Comparison of ENCODE assay signal across 9 mouse cellular contexts in the genomic region with DNA sequence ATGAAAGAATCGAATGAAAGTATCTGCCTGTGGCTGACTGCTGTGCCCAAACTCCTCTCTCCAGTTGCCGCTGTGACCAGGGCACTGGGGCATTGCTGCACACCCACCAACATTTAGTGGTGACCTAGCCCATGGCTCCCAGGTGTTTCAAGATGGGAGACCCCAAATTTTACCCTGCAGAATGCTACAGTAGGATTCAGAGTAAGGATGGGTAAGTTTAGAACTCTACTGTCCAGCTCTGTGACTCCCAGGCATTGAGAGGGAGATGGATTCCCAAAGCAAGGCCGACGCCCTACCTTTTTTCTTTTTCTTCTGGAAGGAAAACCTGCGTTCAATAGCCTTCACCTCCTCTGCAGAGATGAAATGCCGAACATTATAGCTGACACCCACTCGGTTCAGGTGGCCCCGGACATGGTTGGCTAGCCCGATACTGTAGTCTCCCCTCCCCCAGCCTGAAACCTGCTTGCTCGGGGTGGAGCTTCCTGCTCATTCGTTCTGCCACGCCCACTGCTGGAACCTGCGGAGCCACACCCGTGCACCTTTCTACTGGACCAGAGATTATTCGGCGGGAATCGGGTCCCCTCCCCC. TPM values are rescaled to one million over a fixed set of nuclear protein-coding genes. Genes with fewer than 3 reads are reported as not detected.
DNase-seq lines count a peak whose midpoint lies in the region; ATAC-seq and TF ChIP-seq lines count a peak whose summit lies in the region.
"Had no signal": no experiment of that assay in that cellular context is flagged by ENCODE, and none has a peak within 500 bp of the region (broad histone marks: within the 10 kb centered on the region; RNA-seq: fewer than 3 reads in every experiment).

No protein-coding gene starts in this region.

- no peaks in the 10 kb centered on the region for H3K27me3 ChIP-seq in heart, postnatal 0 days (ENCODE audit: control insufficient read depth, insufficient read depth, low read length)
- no peaks in the 10 kb centered on the region for H3K27me3 ChIP-seq in embryonic facial prominence, embryonic 12.5 days
- no peaks in the 10 kb centered on the region for H3K27me3 ChIP-seq in intestine, embryonic 16.5 days (replicated peaks; ENCODE audit: control insufficient read depth, insufficient read depth, low read length)
- no peaks in the 10 kb centered on the region for H3K27me3 ChIP-seq in neural tube, embryonic 11.5 days (ENCODE audit: control insufficient read depth, insufficient read depth, low read length)

- H3K9me3 ChIP-seq in heart, postnatal 0 days (replicated peaks; ENCODE audit: control insufficient read depth, low read length), result no peaks in the 10 kb centered on the region
- H3K9me3 ChIP-seq in embryonic facial prominence, embryonic 12.5 days, result no peaks in the 10 kb centered on the region
- H3K9me3 ChIP-seq in intestine, embryonic 16.5 days (ENCODE audit: control insufficient read depth, low read length), result no peaks in the 10 kb centered on the region
- no peaks in the 10 kb centered on the region for H3K9me3 ChIP-seq in neural tube, embryonic 11.5 days (ENCODE audit: control insufficient read depth, low read length)

- peak overlapping the region; percentile 17; the same call in 1 of the 2 replicates for H3K4me3 ChIP-seq in heart, postnatal 0 days (ENCODE audit: low read depth, low read length)
- H3K4me3 ChIP-seq in embryonic facial prominence, embryonic 12.5 days, result peak overlapping the region; percentile 27
- H3K4me3 ChIP-seq in intestine, embryonic 16.5 days (ENCODE audit: low read length), result peak overlapping the region; percentile 48
- H3K4me3 ChIP-seq in neural tube, embryonic 11.5 days (ENCODE audit: low read depth, low read length), result 0 out of 2 replicates have a peak overlapping the region, but pooled peaks have one; percentile 3

- no peak for ATAC-seq in heart, postnatal 0 days (ENCODE audit: insufficient read depth, low read depth)
- ATAC-seq in embryonic facial prominence, embryonic 12.5 days (ENCODE audit: insufficient number of reproducible peaks, insufficient read depth, low FRiP score, low TSS enrichment), result peak; percentile 49; the same call in 1 of the 2 replicates
- ATAC-seq in intestine, embryonic 16.5 days, result peak; percentile 73
- ATAC-seq in neural tube, embryonic 11.5 days (ENCODE audit: insufficient read depth, low FRiP score, low TSS enrichment), result no peak

- H3K36me3 ChIP-seq in heart, postnatal 0 days (replicated peaks; ENCODE audit: control insufficient read depth, insufficient read depth, low read length), result no peaks in the 10 kb centered on the region
- 0 out of 2 replicates have a peak, but pooled peaks cover 7% of the 10 kb centered on the region for H3K36me3 ChIP-seq in embryonic facial prominence, embryonic 12.5 days
- H3K36me3 ChIP-seq in intestine, embryonic 16.5 days (ENCODE audit: control insufficient read depth, insufficient read depth, low read length), result no peaks in the 10 kb centered on the region
- H3K36me3 ChIP-seq in neural tube, embryonic 11.5 days (ENCODE audit: control insufficient read depth, insufficient read depth, low read length), result no peaks in the 10 kb centered on the region

- H3K4me1 ChIP-seq in heart, postnatal 0 days (ENCODE audit: control insufficient read depth, insufficient read depth), result peaks cover 9% of the 10 kb centered on the region; the same call in 1 of the 2 replicates
- H3K4me1 ChIP-seq in embryonic facial prominence, embryonic 12.5 days, result peaks cover 6% of the 10 kb centered on the region; the same call in 1 of the 2 replicates
- peaks cover 8% of the 10 kb centered on the region for H3K4me1 ChIP-seq in intestine, embryonic 16.5 days (ENCODE audit: control insufficient read depth, insufficient read depth, low read length)
- H3K4me1 ChIP-seq in neural tube, embryonic 11.5 days (ENCODE audit: control insufficient read depth, insufficient read depth, low read length), result 0 out of 2 replicates have a peak, but pooled peaks cover 2% of the 10 kb centered on the region

- H3K4me2 ChIP-seq in heart, postnatal 0 days (ENCODE audit: low read depth, low read length), result peak overlapping the region; percentile 46; the same call in 1 of the 2 replicates
- peak overlapping the region; percentile 43 for H3K4me2 ChIP-seq in embryonic facial prominence, embryonic 12.5 days (replicated peaks)
- H3K4me2 ChIP-seq in intestine, embryonic 16.5 days (ENCODE audit: low read depth, low read length), result peak overlapping the region; percentile 48
- H3K4me2 ChIP-seq in neural tube, embryonic 11.5 days (ENCODE audit: low read depth), result peak overlapping the region; percentile 30

- no peak overlapping the region for H3K9ac ChIP-seq in heart, postnatal 0 days (replicated peaks; ENCODE audit: low read depth, low read length)
- H3K9ac ChIP-seq in embryonic facial prominence, embryonic 12.5 days, result no peak overlapping the region
- H3K9ac ChIP-seq in intestine, embryonic 16.5 days (ENCODE audit: low read depth, low read length), result peak overlapping the region; percentile 52
- H3K9ac ChIP-seq in neural tube, embryonic 11.5 days (ENCODE audit: low read length), result no peak overlapping the region

- no peak for TF ChIP-seq CTCF in heart, postnatal 0 days (IDR thresholded peaks at IDR 0.05; ENCODE audit: low read depth)

- no peak overlapping the region for H3K27ac ChIP-seq in heart, postnatal 0 days (ENCODE audit: low read depth)
- H3K27ac ChIP-seq in embryonic facial prominence, embryonic 12.5 days, result no peak overlapping the region
- peak overlapping the region; percentile 53 for H3K27ac ChIP-seq in intestine, embryonic 16.5 days (ENCODE audit: low read length)
- no peak overlapping the region for H3K27ac ChIP-seq in neural tube, embryonic 11.5 days (ENCODE audit: low read depth, low read length)

- DNase-seq in heart, postnatal 0 days (ENCODE audit: low spot score), result no peak
- no peak for DNase-seq in heart, adult 18-20 months
- DNase-seq in neural tube, embryonic 11.5 days (ENCODE audit: low spot score), result no peak
- DNase-seq in left cerebral cortex, adult 11 months (ENCODE audit: low spot score), result no peak
- DNase-seq in right cerebral cortex, postnatal 10 days (ENCODE audit: low spot score in 2 of 2), result no peak
- DNase-seq in lung, postnatal 10 days, result no peak

- WGBS in heart, postnatal 0 days, result 28% methylated on average over 11 of the region's 17 CpGs
- 10% methylated on average over 13 of the region's 17 CpGs for WGBS in embryonic facial prominence, embryonic 12.5 days
- 16% methylated on average over 10 of the region's 17 CpGs for WGBS in intestine, embryonic 16.5 days
- WGBS in neural tube, embryonic 11.5 days, result 15% methylated on average over 10 of the region's 17 CpGs

- no peak for TF ChIP-seq EP300 in heart, postnatal 0 days (IDR thresholded peaks at IDR 0.05; ENCODE audit: low read depth)

RNA-seq across cellular contexts. Expression of gene Akap8l, which starts 18.7 kb away (rescaled TPM):
- 38.5 and 80.6 TPM in 2 replicates for total RNA-seq in heart, postnatal 0 days (2014; rRNA removed; ENCODE audit: low replicate concordance)
- 66.4 and 70.8 TPM in 2 replicates for polyA plus RNA-seq in heart, postnatal 0 days (2015; fragmentation: Nextera tagmentation; extraction: Ambion mirVana)
- 10 to 100 TPM; 39.1 to 44.6 TPM for total RNA-seq in heart, adult 18-20 months (2021)
- 107 and 118 TPM in 2 replicates for polyA plus RNA-seq in embryonic facial prominence, embryonic 12.5 days (2016; fragmentation: Nextera tagmentation; extraction: Ambion mirVana)
- 66.3 and 73.0 TPM in 2 replicates for polyA plus RNA-seq in intestine, embryonic 16.5 days (2015; fragmentation: Nextera tagmentation; extraction: Ambion mirVana)
- polyA plus RNA-seq in neural tube, embryonic 11.5 days (2014; fragmentation: Nextera tagmentation; extraction: Ambion mirVana), result 73.2 and 81.3 TPM in 2 replicates

RNA-seq across cellular contexts. Expression of gene Wiz, which starts 20.2 kb away (rescaled TPM):
- 14.2 and 21.4 TPM in 2 replicates for total RNA-seq in heart, postnatal 0 days (2014; rRNA removed; ENCODE audit: low replicate concordance)
- polyA plus RNA-seq in heart, postnatal 0 days (2015; fragmentation: Nextera tagmentation; extraction: Ambion mirVana), result 6.8 and 7.0 TPM in 2 replicates
- 10 to 100 TPM; 15.0 to 19.0 TPM for total RNA-seq in heart, adult 18-20 months (2021)
- 34.0 and 36.5 TPM in 2 replicates for polyA plus RNA-seq in embryonic facial prominence, embryonic 12.5 days (2016; fragmentation: Nextera tagmentation; extraction: Ambion mirVana)
- 17.5 and 18.9 TPM in 2 replicates for polyA plus RNA-seq in intestine, embryonic 16.5 days (2015; fragmentation: Nextera tagmentation; extraction: Ambion mirVana)
- 43.8 and 47.2 TPM in 2 replicates for polyA plus RNA-seq in neural tube, embryonic 11.5 days (2014; fragmentation: Nextera tagmentation; extraction: Ambion mirVana)

RNA-seq across cellular contexts. Expression of gene Rasal3, which starts 34.3 kb away (rescaled TPM):
- total RNA-seq in heart, postnatal 0 days (2014; rRNA removed; ENCODE audit: low replicate concordance), result 7.3 and 15.0 TPM in 2 replicates
- 0.40 TPM in 2 replicates for polyA plus RNA-seq in heart, postnatal 0 days (2015; fragmentation: Nextera tagmentation; extraction: Ambion mirVana)
- total RNA-seq in heart, adult 18-20 months (2021), result 1 to 10 TPM in 1 of 2 experiments, under 1 TPM in 1; 0.97 to 4.4 TPM
- polyA plus RNA-seq in embryonic facial prominence, embryonic 12.5 days (2016; fragmentation: Nextera tagmentation; extraction: Ambion mirVana), result 0.69 and 0.74 TPM in 2 replicates
- 1.4 and 2.0 TPM in 2 replicates for polyA plus RNA-seq in intestine, embryonic 16.5 days (2015; fragmentation: Nextera tagmentation; extraction: Ambion mirVana)
- polyA plus RNA-seq in neural tube, embryonic 11.5 days (2014; fragmentation: Nextera tagmentation; extraction: Ambion mirVana), result 0.42 and 0.82 TPM in 2 replicates

RNA-seq across cellular contexts. Expression of gene Akap8, which starts 48.0 kb away (rescaled TPM):
- total RNA-seq in heart, postnatal 0 days (2014; rRNA removed; ENCODE audit: low replicate concordance), result 65.8 and 110 TPM in 2 replicates
- 31.0 and 40.2 TPM in 2 replicates for polyA plus RNA-seq in heart, postnatal 0 days (2015; fragmentation: Nextera tagmentation; extraction: Ambion mirVana)
- total RNA-seq in heart, adult 18-20 months (2021), result 10 to 100 TPM; 40.2 to 44.3 TPM
- 145 and 148 TPM in 2 replicates for polyA plus RNA-seq in embryonic facial prominence, embryonic 12.5 days (2016; fragmentation: Nextera tagmentation; extraction: Ambion mirVana)
- polyA plus RNA-seq in intestine, embryonic 16.5 days (2015; fragmentation: Nextera tagmentation; extraction: Ambion mirVana), result 75.0 and 75.7 TPM in 2 replicates
- polyA plus RNA-seq in neural tube, embryonic 11.5 days (2014; fragmentation: Nextera tagmentation; extraction: Ambion mirVana), result 50.6 and 51.8 TPM in 2 replicates

RNA-seq across cellular contexts. Expression of gene Pglyrp2, which starts 54.9 kb away (rescaled TPM):
- total RNA-seq in heart, postnatal 0 days (2014; rRNA removed; ENCODE audit: low replicate concordance), result not detected in 2 replicates
- not detected in 2 replicates for polyA plus RNA-seq in heart, postnatal 0 days (2015; fragmentation: Nextera tagmentation; extraction: Ambion mirVana)
- total RNA-seq in heart, adult 18-20 months (2021), result 1 to 10 TPM in 1 of 2 experiments, not detected in 1; 1.1 TPM
- 0.13 and 0.20 TPM in 2 replicates for polyA plus RNA-seq in embryonic facial prominence, embryonic 12.5 days (2016; fragmentation: Nextera tagmentation; extraction: Ambion mirVana)
- 0.42 and 0.79 TPM in 2 replicates for polyA plus RNA-seq in intestine, embryonic 16.5 days (2015; fragmentation: Nextera tagmentation; extraction: Ambion mirVana)
- polyA plus RNA-seq in neural tube, embryonic 11.5 days (2014; fragmentation: Nextera tagmentation; extraction: Ambion mirVana), result not detected in 2 replicates
- total RNA-seq: ES-E14 had no signal

Comparison
In these comparisons a context has a peak if more than half of its experiments do, and no peak if none do; other contexts are left out.
1. ATAC-seq: peak in embryonic facial prominence, embryonic 12.5 days (single experiment) and intestine, embryonic 16.5 days (single experiment); none in heart, postnatal 0 days (single experiment) and neural tube, embryonic 11.5 days (single experiment).
2. Peak in every context shown above with its lines, with median percentiles within 50 percentile points of each other: H3K4me2 ChIP-seq and H3K4me3 ChIP-seq.